Mouse (Mus musculus) MEL (cell line): ENCODE measurements around the gene Chchd4. TPM values are rescaled to one million over a fixed set of nuclear protein-coding genes. Genes with fewer than 3 reads are reported as not detected.

Experiments used
- DNase-seq: peaks from one replicate; pipeline ENCODE4 v3.0.0; 2011; ENCODE audit warnings: low read depth, low spot score
- H3K27ac ChIP-seq: 2 replicates; pipeline ENCODE4 v1.5.1; 2012; ENCODE audit warnings: low read depth, mild to moderate bottlenecking, control low read depth, low read length, moderate library complexity; ENCODE audit not compliant: control insufficient read depth
- H3K27me3 ChIP-seq, 2 experiments: fragments of 150-350 bp in 1 of 2; sonication (generic) in 1 of 2; 2 replicates each; pipeline ENCODE4 v1.6.1; 2012; ENCODE audit warnings: low read length in 2 of 2, mild to moderate bottlenecking in 2 of 2, improper control_type of control experiment in 1 of 2, moderate library complexity in 1 of 2; ENCODE audit not compliant: insufficient read depth in 2 of 2, control insufficient read depth in 1 of 2
- H3K36me3 ChIP-seq, 2 experiments: 2 replicates each; pipeline ENCODE4 v1.6.1; 2012 to 2014; ENCODE audit warnings: low read length in 2 of 2, improper control_type of control experiment in 1 of 2, inconsistent platforms in 1 of 2, mild to moderate bottlenecking in 1 of 2; ENCODE audit not compliant: insufficient read depth in 2 of 2, control insufficient read depth in 1 of 2
- H3K4me1 ChIP-seq, 2 experiments: fragments of 150-350 bp in 1 of 2; sonication (generic) in 1 of 2; 2 replicates each; pipeline ENCODE4 v1.6.1; 2012; ENCODE audit warnings: low read length in 2 of 2, improper control_type of control experiment in 1 of 2, mild to moderate bottlenecking in 1 of 2; ENCODE audit not compliant: insufficient read depth in 2 of 2, control insufficient read depth in 1 of 2
- H3K4me3 ChIP-seq, 2 experiments: fragments of 150-350 bp in 1 of 2; sonication (generic) in 1 of 2; 2 replicates each; pipeline ENCODE4 v1.5.1; 2012; ENCODE audit warnings: low read depth in 2 of 2, low read length in 2 of 2, mild to moderate bottlenecking in 2 of 2, moderate library complexity in 2 of 2, control low read depth in 1 of 2, improper control_type of control experiment in 1 of 2; ENCODE audit not compliant: control insufficient read depth in 1 of 2, insufficient read depth in 1 of 2
- H3K79me2 ChIP-seq: 2 replicates; pipeline ENCODE4 v1.6.1; 2012; ENCODE audit warnings: mild to moderate bottlenecking, low read length, moderate library complexity; ENCODE audit not compliant: control insufficient read depth, poor library complexity, insufficient read depth
- H3K9ac ChIP-seq: 2 replicates; pipeline ENCODE4 v1.6.1; 2012; ENCODE audit warnings: low read depth, mild to moderate bottlenecking, control low read depth, low read length, moderate library complexity; ENCODE audit not compliant: control insufficient read depth, poor library complexity, severe bottlenecking
- H3K9me3 ChIP-seq: fragments of 150-350 bp; sonication (generic); replicated peaks from 2 replicates; pipeline ENCODE4 v1.6.1; 2012; ENCODE audit warnings: mild to moderate bottlenecking, low read length, improper control_type of control experiment, moderate library complexity; ENCODE audit not compliant: insufficient read depth
- BHLHE40 ChIP-seq: IDR thresholded peaks from 2 replicates; pipeline ENCODE4 v1.6.1; 2012; ENCODE audit warnings: low read depth, mild to moderate bottlenecking, inconsistent platforms, low read length, improper control_type of control experiment, borderline replicate concordance
- CHD2 ChIP-seq: IDR thresholded peaks from 2 replicates; pipeline ENCODE4 v1.6.1; 2011; ENCODE audit warnings: low read length, improper control_type of control experiment
- CTCF ChIP-seq, 3 experiments: IDR thresholded peaks in 2 of 3; conservative IDR thresholded peaks in 1 of 3; 2 replicates each; pipeline ENCODE4 v1.5.1; 2011 to 2012; ENCODE audit warnings: low read length in 3 of 3, low read depth in 2 of 3, mild to moderate bottlenecking in 2 of 3, improper control_type of control experiment in 1 of 3, inconsistent platforms in 1 of 3, mixed read lengths in 1 of 3, moderate library complexity in 1 of 3; ENCODE audit not compliant: control insufficient read depth in 1 of 3, insufficient read depth in 1 of 3, poor library complexity in 1 of 3, severe bottlenecking in 1 of 3
- ELF1 ChIP-seq: IDR thresholded peaks from 2 replicates; pipeline ENCODE4 v1.6.1; 2014; ENCODE audit warnings: low read depth, mild to moderate bottlenecking, inconsistent platforms, low read length, improper control_type of control experiment, moderate library complexity
- EP300 ChIP-seq, 2 experiments: IDR thresholded peaks; 2 replicates each; pipeline ENCODE4 v1.6.1; 2011; ENCODE audit warnings: improper control_type of control experiment in 2 of 2, low read length in 2 of 2, low read depth in 1 of 2, mild to moderate bottlenecking in 1 of 2
- GABPA ChIP-seq: IDR thresholded peaks from 2 replicates; pipeline ENCODE4 v1.6.1; 2012; ENCODE audit warnings: low read depth, mild to moderate bottlenecking, inconsistent platforms, low read length, improper control_type of control experiment, moderate library complexity
- GATA1 ChIP-seq: IDR thresholded peaks from 2 replicates; pipeline ENCODE4 v1.6.1; 2011; ENCODE audit warnings: low read depth, low read length, improper control_type of control experiment
- JUND ChIP-seq: IDR thresholded peaks from 2 replicates; pipeline ENCODE4 v1.6.1; 2011; ENCODE audit warnings: low read depth, mild to moderate bottlenecking, improper control_type of control experiment, low read length
- KAT2A ChIP-seq: conservative IDR thresholded peaks from 2 replicates; pipeline ENCODE4 v1.6.1; 2012; ENCODE audit warnings: low read depth, low read length, improper control_type of control experiment, inconsistent platforms
- MAFK ChIP-seq: IDR thresholded peaks from 2 replicates; pipeline ENCODE4 v1.6.1; 2011; ENCODE audit warnings: low read depth, mild to moderate bottlenecking, low read length, improper control_type of control experiment, borderline replicate concordance
- MAX ChIP-seq: IDR thresholded peaks from 2 replicates; pipeline ENCODE4 v1.6.1; 2011; ENCODE audit warnings: low read length, improper control_type of control experiment
- MAZ ChIP-seq: IDR thresholded peaks from 2 replicates; pipeline ENCODE4 v1.6.1; 2012; ENCODE audit warnings: low read depth, mild to moderate bottlenecking, inconsistent platforms, low read length, improper control_type of control experiment
- MEF2A ChIP-seq: IDR thresholded peaks from 2 replicates; pipeline ENCODE4 v1.6.1; 2014; ENCODE audit warnings: low read depth, mild to moderate bottlenecking, inconsistent platforms, low read length, improper control_type of control experiment; ENCODE audit not compliant: poor library complexity, insufficient replicate concordance, severe bottlenecking; ENCODE audit errors: extremely low read depth
- MXI1 ChIP-seq: IDR thresholded peaks from 2 replicates; pipeline ENCODE4 v1.6.1; 2011; ENCODE audit warnings: mild to moderate bottlenecking, low read depth, low read length, improper control_type of control experiment
- MYB ChIP-seq: IDR thresholded peaks from 2 replicates; pipeline ENCODE4 v1.6.1; 2011; ENCODE audit warnings: mild to moderate bottlenecking, low read depth, low read length, improper control_type of control experiment
- MYC ChIP-seq: IDR thresholded peaks from 2 replicates; pipeline ENCODE4 v1.6.1; 2011; ENCODE audit warnings: low read depth, mild to moderate bottlenecking, low read length, improper control_type of control experiment, moderate library complexity
- POLR2A ChIP-seq, 2 experiments: IDR thresholded peaks; 2 replicates each; pipeline ENCODE4 v1.6.1; 2011 to 2012; ENCODE audit warnings: low read length in 2 of 2, mild to moderate bottlenecking in 2 of 2, control low read depth in 1 of 2, improper control_type of control experiment in 1 of 2, low read depth in 1 of 2, moderate library complexity in 1 of 2; ENCODE audit not compliant: control insufficient read depth in 1 of 2, insufficient read depth in 1 of 2, poor library complexity in 1 of 2
- RAD21 ChIP-seq: IDR thresholded peaks from 2 replicates; pipeline ENCODE4 v1.6.1; 2011; ENCODE audit warnings: mild to moderate bottlenecking, low read depth, low read length, improper control_type of control experiment
- RCOR1 ChIP-seq: IDR thresholded peaks from 2 replicates; pipeline ENCODE4 v1.6.1; 2012; ENCODE audit warnings: low read depth, mild to moderate bottlenecking, inconsistent platforms, low read length, improper control_type of control experiment
- SIN3A ChIP-seq: IDR thresholded peaks from 2 replicates; pipeline ENCODE4 v1.6.1; 2012; ENCODE audit warnings: low read length, improper control_type of control experiment, inconsistent platforms
- SMC3 ChIP-seq: IDR thresholded peaks from 2 replicates; pipeline ENCODE4 v1.6.1; 2011; ENCODE audit warnings: low read depth, low read length, improper control_type of control experiment
- TAL1 ChIP-seq: IDR thresholded peaks from 2 replicates; pipeline ENCODE4 v1.6.1; 2012; ENCODE audit warnings: mild to moderate bottlenecking, inconsistent platforms, low read length, moderate library complexity, mixed read lengths
- TBP ChIP-seq: IDR thresholded peaks from 2 replicates; pipeline ENCODE4 v1.8.0; 2011; ENCODE audit warnings: low read depth, low read length, improper control_type of control experiment
- TCF12 ChIP-seq: IDR thresholded peaks from 2 replicates; pipeline ENCODE4 v1.6.1; 2014; ENCODE audit warnings: low read depth, mild to moderate bottlenecking, inconsistent platforms, low read length, improper control_type of control experiment, moderate library complexity
- USF1 ChIP-seq: IDR thresholded peaks from 2 replicates; pipeline ENCODE4 v1.6.1; 2014; ENCODE audit warnings: low read depth, mild to moderate bottlenecking, inconsistent platforms, low read length, improper control_type of control experiment, moderate library complexity
- ZC3H11A ChIP-seq: IDR thresholded peaks from 2 replicates; pipeline ENCODE4 v1.6.1; 2012; ENCODE audit warnings: low read depth, mild to moderate bottlenecking, inconsistent platforms, low read length, improper control_type of control experiment
- ZKSCAN1 ChIP-seq: IDR thresholded peaks from 2 replicates; pipeline ENCODE4 v1.6.1; 2012; ENCODE audit warnings: low read depth, mild to moderate bottlenecking, inconsistent platforms, low read length, improper control_type of control experiment, moderate library complexity
- ZNF384 ChIP-seq: IDR thresholded peaks from 2 replicates; pipeline ENCODE4 v1.6.1; 2012; ENCODE audit warnings: low read depth, mild to moderate bottlenecking, inconsistent platforms, low read length, improper control_type of control experiment
- polyA plus RNA-seq, 2 experiments: library from polyadenylated mRNA; stranded (reverse) in 1 of 2; unstranded in 1 of 2; fragments of >175 nt in 1 of 2; fragments of >200 nt in 1 of 2; gene quantifications; 2 replicates each; pipeline versions ENCODE4 v1.2.1 to v1.2.4; 2012; ENCODE audit warnings: low replicate concordance in 2 of 2, low read depth in 1 of 2; ENCODE audit not compliant: insufficient read length in 2 of 2, insufficient read depth in 1 of 2, missing spikeins in 1 of 2
- total RNA-seq: library from RNA; depleted of rRNA; stranded (reverse); fragments of 300-350 nt; gene quantifications from 2 replicates; pipeline ENCODE4 v1.2.3, GENCODE M21; 2012

The Chchd4 gene
- total and polyA plus RNA-seq, 3 experiments = 38.5 to 54.8 TPM; not detected in 1

- peak; percentile 79 for DNase-seq
- Histone ChIP-seq H3K9me3 (no peaks in the 10 kb centered on the region), H3K79me2 (no peaks in the 10 kb centered on the region), H3K4me1 (peaks cover 17 to 18% of the 10 kb centered on the region in 2 experiments)
- no peak for TF ChIP-seq JUND
- no peak for TF ChIP-seq RCOR1
- peak; percentile 80 to 95 (median 87) for TF ChIP-seq CTCF (IDR thresholded peaks at IDR 0.05 in 2 of 3, conservative IDR thresholded peaks at IDR 0.05 in 1 of 3; ENCODE audit: control insufficient read depth in 1 of 3, insufficient read depth in 1 of 3, low read depth in 2 of 3, low read length in 3 of 3, poor library complexity in 1 of 3, severe bottlenecking in 1 of 3)
- no peak for TF ChIP-seq MEF2A
- no peak for TF ChIP-seq TCF12
- no peak for TF ChIP-seq GATA1
- TF ChIP-seq RAD21 = peak; percentile 72
- TF ChIP-seq SMC3 = peak; percentile 65
- TF ChIP-seq MAFK = no peak
- no peak for TF ChIP-seq TAL1
- peak; percentile 43 for TF ChIP-seq ZC3H11A
- TF ChIP-seq, all 39 proteins: peak for 4
- no peaks in the 10 kb centered on the region for H3K27me3 ChIP-seq
- no peak overlapping the region for H3K27ac ChIP-seq
- no peak overlapping the region for H3K9ac ChIP-seq
- no peak overlapping the region for H3K4me3 ChIP-seq
- H3K36me3 ChIP-seq = peaks cover 3 to 24% of the 10 kb centered on the region in 2 experiments
These were observed 36.0 kb upstream of the Chchd4 start for GRCm38 (mm10) chr6:91509326-91509725.

DNA sequence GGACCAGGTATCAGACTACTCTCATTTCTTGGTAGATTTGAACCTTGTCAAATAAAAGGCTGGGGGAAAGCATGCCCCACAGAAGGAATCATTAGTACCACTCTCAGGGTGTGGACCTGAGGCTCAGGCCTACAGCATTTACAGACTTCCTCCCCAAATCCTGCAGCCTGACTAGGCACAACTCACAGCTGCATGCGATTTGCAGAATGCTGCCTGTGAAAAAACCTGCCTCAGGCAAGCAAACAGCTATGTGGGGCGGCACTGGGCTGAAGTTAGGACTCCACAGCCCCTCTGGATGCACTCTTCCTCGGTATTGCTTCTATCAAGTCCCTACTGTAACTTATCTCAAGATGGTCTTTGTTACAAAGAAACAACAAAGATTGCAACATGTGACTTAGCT, 34.7 kb upstream of the Chchd4 start:
- no peak for DNase-seq
- no peak overlapping the region for H3K9ac ChIP-seq
- no peaks in the 10 kb centered on the region for H3K27me3 ChIP-seq
- H3K27ac ChIP-seq = no peak overlapping the region
- peaks cover 15 to 18% of the 10 kb centered on the region in 2 experiments for H3K4me1 ChIP-seq
- no peaks in the 10 kb centered on the region for H3K9me3 ChIP-seq
- TF ChIP-seq USF1 = peak; percentile 19; the same call in 1 of the 2 replicates
- TF ChIP-seq KAT2A = no peak
- H3K79me2 ChIP-seq = no peaks in the 10 kb centered on the region
- peaks cover 8 to 22% of the 10 kb centered on the region in 2 experiments for H3K36me3 ChIP-seq
- H3K4me3 ChIP-seq = no peak overlapping the region

DNA sequence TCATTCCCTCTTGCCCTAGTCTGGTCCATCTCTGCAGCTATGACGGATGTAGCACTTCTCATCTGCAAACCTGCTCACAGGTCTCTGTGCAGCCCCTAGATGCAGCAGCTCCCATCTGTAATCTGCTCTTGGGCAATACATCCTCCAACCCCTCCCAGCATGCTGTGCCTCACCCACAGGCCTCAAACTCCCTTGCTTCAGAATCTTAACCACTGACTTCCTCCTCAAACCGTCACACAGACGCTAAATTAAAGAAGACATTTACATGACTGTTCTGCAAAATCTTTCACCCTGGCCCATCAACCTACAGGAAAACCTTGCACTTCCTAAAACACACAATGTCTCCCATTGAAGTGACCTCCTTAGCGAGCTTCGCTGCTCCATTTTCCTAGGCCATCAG, 32.7 kb upstream of the Chchd4 start:
- no peaks in the 10 kb centered on the region for H3K79me2 ChIP-seq
- H3K36me3 ChIP-seq = peaks cover 11 to 23% of the 10 kb centered on the region in 2 experiments
- peaks cover 15 to 18% of the 10 kb centered on the region in 2 experiments for H3K4me1 ChIP-seq
- peak overlapping the region; percentile 71 for H3K27ac ChIP-seq
- no peaks in the 10 kb centered on the region for H3K27me3 ChIP-seq
- DNase-seq = peak; percentile 69
- no peaks in the 10 kb centered on the region; the same call in 1 of the 2 replicates for H3K9me3 ChIP-seq
- H3K4me3 ChIP-seq = no peak overlapping the region
- H3K9ac ChIP-seq = no peak overlapping the region
- TF ChIP-seq MYC = no peak
- peak; percentile 43; the same call in 1 of the 2 replicates for TF ChIP-seq MXI1
- peak; percentile 51; the same call in 1 of the 2 replicates for TF ChIP-seq MYB
- no peak for TF ChIP-seq MAZ
- TF ChIP-seq ELF1 = 0 out of 2 replicates have a peak, but pooled peaks have one; percentile 9
- TF ChIP-seq MAX = no peak
- TF ChIP-seq CHD2 = no peak
- TF ChIP-seq GABPA = no peak
- no peak for TF ChIP-seq GATA1
- TF ChIP-seq BHLHE40 = no peak
- peak; percentile 60; the same call in 1 of the 2 replicates for TF ChIP-seq SIN3A
- no peak for TF ChIP-seq ZC3H11A
- no peak for TF ChIP-seq TBP
- no peak for TF ChIP-seq POLR2A (IDR thresholded peaks at IDR 0.05; ENCODE audit: control insufficient read depth in 1 of 2, insufficient read depth in 1 of 2, low read depth in 1 of 2, low read length in 2 of 2, poor library complexity in 1 of 2)
- TF ChIP-seq ZNF384 = no peak
- TF ChIP-seq TAL1 = no peak
- TF ChIP-seq EP300 (IDR thresholded peaks at IDR 0.05; ENCODE audit: low read depth in 1 of 2, low read length in 2 of 2) = peak; percentile 29 to 55; a peak in 1 of 4 replicates
- no peak for TF ChIP-seq ZKSCAN1
